Mouse (Mus musculus) MEL (cell line): Measurements from ENCODE around the gene Kcng4.

Experiments
- CTCF ChIP-seq, 3 experiments: IDR thresholded peaks in 2 of 3; conservative IDR thresholded peaks in 1 of 3; 2 replicates each; pipeline ENCODE4 v1.5.1; 2011 to 2012; ENCODE audit warnings: low read length in 3 of 3, low read depth in 2 of 3, mild to moderate bottlenecking in 2 of 3, improper control_type of control experiment in 1 of 3, inconsistent platforms in 1 of 3, mixed read lengths in 1 of 3, moderate library complexity in 1 of 3; ENCODE audit not compliant: control insufficient read depth in 1 of 3, insufficient read depth in 1 of 3, poor library complexity in 1 of 3, severe bottlenecking in 1 of 3
- EP300 ChIP-seq, 2 experiments: IDR thresholded peaks; 2 replicates each; pipeline ENCODE4 v1.6.1; 2011; ENCODE audit warnings: improper control_type of control experiment in 2 of 2, low read length in 2 of 2, low read depth in 1 of 2, mild to moderate bottlenecking in 1 of 2
- MAFK ChIP-seq: IDR thresholded peaks from 2 replicates; pipeline ENCODE4 v1.6.1; 2011; ENCODE audit warnings: low read depth, mild to moderate bottlenecking, low read length, improper control_type of control experiment, borderline replicate concordance
- MAX ChIP-seq: IDR thresholded peaks from 2 replicates; pipeline ENCODE4 v1.6.1; 2011; ENCODE audit warnings: low read length, improper control_type of control experiment
- MAZ ChIP-seq: IDR thresholded peaks from 2 replicates; pipeline ENCODE4 v1.6.1; 2012; ENCODE audit warnings: low read depth, mild to moderate bottlenecking, inconsistent platforms, low read length, improper control_type of control experiment
- POLR2AphosphoS2 ChIP-seq: IDR thresholded peaks from 2 replicates; pipeline ENCODE4 v1.6.1; 2011; ENCODE audit warnings: low read length, improper control_type of control experiment
- ZNF384 ChIP-seq: IDR thresholded peaks from 2 replicates; pipeline ENCODE4 v1.6.1; 2012; ENCODE audit warnings: low read depth, mild to moderate bottlenecking, inconsistent platforms, low read length, improper control_type of control experiment

DNA sequence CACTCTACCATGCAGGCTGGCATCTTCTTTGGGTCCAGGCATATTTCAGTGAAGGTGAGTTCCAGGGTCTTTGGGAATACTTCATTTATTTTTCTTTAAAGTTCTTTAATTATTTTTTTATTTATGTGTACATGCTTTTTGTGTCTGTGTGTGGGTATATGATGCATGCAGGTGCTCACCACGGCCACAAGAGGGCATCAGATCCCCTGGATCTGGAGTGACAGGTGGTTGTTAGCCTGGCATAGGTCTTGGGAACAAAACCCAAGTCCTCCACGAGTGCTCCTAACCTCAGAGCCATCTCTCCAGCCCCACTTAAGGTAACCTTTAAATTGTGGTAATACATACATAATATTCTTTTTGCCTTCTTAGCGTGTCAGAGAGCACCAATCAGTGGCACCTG is 10.7 kb upstream of the Kcng4 start:
- TF ChIP-seq CTCF (IDR thresholded peaks at IDR 0.05 in 2 of 3, conservative IDR thresholded peaks at IDR 0.05 in 1 of 3; ENCODE audit: control insufficient read depth in 1 of 3, insufficient read depth in 1 of 3, low read depth in 2 of 3, low read length in 3 of 3, poor library complexity in 1 of 3, severe bottlenecking in 1 of 3) (peak; percentile 30 to 49 (median 42)), MAX (no peak), ZNF384 (no peak), MAFK (no peak), POLR2AphosphoS2 (no peak), MAZ (no peak), EP300 (IDR thresholded peaks at IDR 0.05; ENCODE audit: low read depth in 1 of 2, low read length in 2 of 2) (no peak)
